In genomic region chr4:67301020-67301419, GRCm38 (mm10) we compare ENCODE assay signal across 22 mouse cellular contexts.
A peak's percentile ranks its signal among the peaks of the same experiment; 100 is the strongest.
DNase-seq lines count a peak whose midpoint lies in the region; ATAC-seq and TF ChIP-seq lines count a peak whose summit lies in the region.
"Had no signal": no experiment of that assay in that cellular context is flagged by ENCODE, and none has a peak within 500 bp of the region (broad histone marks: within the 10 kb centered on the region; RNA-seq: fewer than 3 reads in every experiment).

No protein-coding gene starts in this region.

- H3K4me2 ChIP-seq in hindbrain, embryonic 14.5 days (replicated peaks), result no peak overlapping the region
- no peak overlapping the region for H3K4me2 ChIP-seq in midbrain, postnatal 0 days (ENCODE audit: low read depth, low read length, poor library complexity, severe bottlenecking)
- H3K4me2 ChIP-seq: embryonic facial prominence, embryonic 15.5 days; kidney, embryonic 15.5 days; limb, embryonic 12.5 days; liver, embryonic 13.5 days; lung, embryonic 14.5 days; stomach, embryonic 15.5 days had no signal

- peak; percentile 23 for DNase-seq in Muller cell, postnatal 12 days (ENCODE audit: inconsistent ontology term)
- DNase-seq in brain, embryonic 14.5 days (ENCODE audit: low read depth), result peak; percentile 70
- no peak for DNase-seq in hindbrain, embryonic 14.5 days (ENCODE audit: low spot score)
- peak; percentile 11 for DNase-seq in midbrain, postnatal 0 days (ENCODE audit: low spot score)
- DNase-seq in gastrocnemius, postnatal 4 days (ENCODE audit: low spot score in 2 of 2), result no peak
- no peak for DNase-seq in B cell, adult 2 months
- DNase-seq in kidney, postnatal 4 days, result no peak
- DNase-seq: adrenal gland, postnatal 10 days; cerebellum, adult 18-20 months; cerebellum, postnatal 25 days; gastrocnemius, postnatal 36 days; liver, embryonic 13.5 days; lung, embryonic 14.5 days; lung, postnatal 36 days; spleen, adult 18-20 months; thymus, adult 2 months had no signal

- H3K9ac ChIP-seq in hindbrain, embryonic 14.5 days, result no peak overlapping the region
- no peak overlapping the region for H3K9ac ChIP-seq in midbrain, postnatal 0 days (replicated peaks; ENCODE audit: low read length, poor library complexity, severe bottlenecking)
- H3K9ac ChIP-seq: embryonic facial prominence, embryonic 15.5 days; kidney, embryonic 15.5 days; limb, embryonic 12.5 days; liver, embryonic 13.5 days; lung, embryonic 14.5 days; stomach, embryonic 15.5 days had no signal

- H3K36me3 ChIP-seq in hindbrain, embryonic 14.5 days (replicated peaks; ENCODE audit: control insufficient read depth, insufficient read depth), result no peaks in the 10 kb centered on the region
- H3K36me3 ChIP-seq in midbrain, postnatal 0 days (ENCODE audit: insufficient read depth, low read length), result no peaks in the 10 kb centered on the region
- H3K36me3 ChIP-seq: embryonic facial prominence, embryonic 15.5 days; kidney, embryonic 15.5 days; limb, embryonic 12.5 days; liver, embryonic 13.5 days; stomach, embryonic 15.5 days had no signal

- no peak for TF ChIP-seq CTCF in brain, embryonic 14.5 days (IDR thresholded peaks at IDR 0.05; ENCODE audit: borderline replicate concordance, extremely low read depth, insufficient read depth, insufficient read length)
- TF ChIP-seq CTCF in midbrain, postnatal 0 days (IDR thresholded peaks at IDR 0.05), result no peak

- TF ChIP-seq POLR2A in brain, embryonic 14.5 days (IDR thresholded peaks at IDR 0.05; ENCODE audit: borderline replicate concordance, extremely low read depth, insufficient read depth, insufficient read length, poor library complexity, severe bottlenecking), result no peak

- H3K9me3 ChIP-seq in hindbrain, embryonic 14.5 days (ENCODE audit: control insufficient read depth, low read length), result no peaks in the 10 kb centered on the region
- no peaks in the 10 kb centered on the region for H3K9me3 ChIP-seq in midbrain, postnatal 0 days (ENCODE audit: low read length)
- H3K9me3 ChIP-seq: embryonic facial prominence, embryonic 15.5 days; kidney, embryonic 15.5 days; limb, embryonic 12.5 days; liver, embryonic 13.5 days; stomach, embryonic 15.5 days had no signal

- H3K27ac ChIP-seq in hindbrain, embryonic 14.5 days, result no peak overlapping the region
- H3K27ac ChIP-seq in midbrain, postnatal 0 days (ENCODE audit: low read depth, low read length), result no peak overlapping the region
- H3K27ac ChIP-seq: embryonic facial prominence, embryonic 15.5 days; kidney, embryonic 15.5 days; limb, embryonic 12.5 days; liver, embryonic 13.5 days; stomach, embryonic 15.5 days had no signal

- 58% methylated on average over 6 of the region's 6 CpGs for WGBS in hindbrain, embryonic 14.5 days
- 62% methylated on average over 6 of the region's 6 CpGs for WGBS in midbrain, postnatal 0 days

- H3K4me3 ChIP-seq in hindbrain, embryonic 14.5 days (replicated peaks; ENCODE audit: low read length), result no peak overlapping the region
- no peak overlapping the region for H3K4me3 ChIP-seq in midbrain, postnatal 0 days (ENCODE audit: low read depth, low read length)
- H3K4me3 ChIP-seq: embryonic facial prominence, embryonic 15.5 days; kidney, embryonic 15.5 days; limb, embryonic 12.5 days; liver, embryonic 13.5 days; stomach, embryonic 15.5 days had no signal

- ATAC-seq in hindbrain, embryonic 14.5 days (ENCODE audit: low FRiP score), result 0 out of 2 replicates have a peak, but pooled peaks have one; percentile 17
- ATAC-seq in midbrain, postnatal 0 days (ENCODE audit: low FRiP score), result no peak
- ATAC-seq: intestine, postnatal 0 days; Patski had no signal

- H3K4me1 ChIP-seq in hindbrain, embryonic 14.5 days (replicated peaks; ENCODE audit: control insufficient read depth, insufficient read depth, low read length), result peaks cover 7% of the 10 kb centered on the region; the same call in 1 of the 2 replicates
- H3K4me1 ChIP-seq in midbrain, postnatal 0 days (ENCODE audit: insufficient read depth, low read length), result no peaks in the 10 kb centered on the region
- H3K4me1 ChIP-seq: embryonic facial prominence, embryonic 15.5 days; kidney, embryonic 15.5 days; limb, embryonic 12.5 days; liver, embryonic 13.5 days; stomach, embryonic 15.5 days had no signal

- no peaks in the 10 kb centered on the region for H3K27me3 ChIP-seq in hindbrain, embryonic 14.5 days (ENCODE audit: control insufficient read depth, insufficient read depth, low read length)
- no peaks in the 10 kb centered on the region for H3K27me3 ChIP-seq in midbrain, postnatal 0 days (ENCODE audit: insufficient read depth, low read length)
- H3K27me3 ChIP-seq: embryonic facial prominence, embryonic 15.5 days; kidney, embryonic 15.5 days; limb, embryonic 12.5 days; liver, embryonic 13.5 days; Patski; stomach, embryonic 15.5 days had no signal

Comparison
In these comparisons a context has a peak if more than half of its experiments do, and no peak if none do; other contexts are left out.
1. DNase-seq: peak in Muller cell, postnatal 12 days (single experiment), brain, embryonic 14.5 days (single experiment) and midbrain, postnatal 0 days (single experiment); none in hindbrain, embryonic 14.5 days (single experiment), gastrocnemius, postnatal 4 days (0 of 2), B cell, adult 2 months (0 of 2) and kidney, postnatal 4 days (0 of 2).